Mouse (Mus musculus) left cerebral cortex, adult 2 months (tissue): ENCODE data around the gene Cd274. TPM values are rescaled to one million over a fixed set of nuclear protein-coding genes. Genes with fewer than 3 reads are reported as not detected.

Experiments
- DNase-seq, 2 experiments: peaks; one replicate each; pipeline ENCODE4 v3.0.0; 2021 to 2022; ENCODE audit warnings: low spot score in 2 of 2, mixed read lengths in 1 of 2; ENCODE audit errors: extremely low spot score in 1 of 2
- H3K27ac ChIP-seq: fragments of 200-600 bp; 2 replicates; pipeline ENCODE4 v1.8.1; 2022
- H3K4me3 ChIP-seq: fragments of 200-600 bp; 2 replicates; pipeline ENCODE4 v1.8.1; 2022
- CTCF ChIP-seq: fragments of 200-600 bp; IDR thresholded peaks from 2 replicates; pipeline ENCODE4 v1.8.1; 2022; ENCODE audit warnings: antibody characterized with exemption, mild to moderate bottlenecking, moderate library complexity
- intact Hi-C: fragments of 180-260 bp; cut with DNase I; formaldehyde crosslinking; loops from one replicate; pipeline ENCODE4 v1.15.1; 2025
- total RNA-seq, 2 experiments: library from RNA; stranded (reverse); gene quantifications; 2 replicates each; pipeline ENCODE4 v1.2.3; 2021

Cd274 gene
- total RNA-seq, 2 experiments from 2014 or later, result 0.89 to 1.3 TPM

- intact Hi-C loops, result no loop called here
Observed at GRCm38 (mm10) chr19:29366226-29366968, 858 bp upstream of the Cd274 start.

GRCm38 (mm10) chr19:29368041-29368440 is 786 bp downstream of the Cd274 start:
- no peak for TF ChIP-seq CTCF
- H3K27ac ChIP-seq, result no peak overlapping the region
- no peak overlapping the region for H3K4me3 ChIP-seq
- intact Hi-C loops, result no loop called here
- DNase-seq, result no peak

More at GRCm38 (mm10) chr19:29366226-29366968, 858 bp upstream of the Cd274 start:
- peak overlapping the region; percentile 59 for H3K4me3 ChIP-seq
- TF ChIP-seq CTCF, result no peak
- peak overlapping the region; percentile 69 for H3K27ac ChIP-seq
- DNase-seq, result no peak

GRCm38 (mm10) chr19:29368671-29369309 is 1.5 kb downstream of the Cd274 start:
- intact Hi-C loops, result no loop called here
- TF ChIP-seq CTCF, result no peak

GRCm38 (mm10) chr19:29370112-29370511 is 2.9 kb downstream of the Cd274 start:
- Histone ChIP-seq H3K4me3 (no peak overlapping the region), H3K27ac (no peak overlapping the region)
- no peak for DNase-seq
- no peak for TF ChIP-seq CTCF
- intact Hi-C loops, result no loop called here

More at GRCm38 (mm10) chr19:29368671-29369309, 1.5 kb downstream of the Cd274 start:
- Histone ChIP-seq H3K27ac (no peak overlapping the region), H3K4me3 (no peak overlapping the region)
- no peak for DNase-seq

- Histone ChIP-seq H3K27ac (no peak overlapping the region), H3K4me3 (no peak overlapping the region)
- no peak for DNase-seq
- no peak; the same call in 1 of the 2 replicates for TF ChIP-seq CTCF
- intact Hi-C loops, result no loop called here
Observed at GRCm38 (mm10) chr19:29370545-29371283, 3.5 kb downstream of the Cd274 start.

GRCm38 (mm10) chr19:29371284-29372081 is 4.2 kb downstream of the Cd274 start:
- intact Hi-C loops, result no loop called here
- Histone ChIP-seq H3K4me3 (peak overlapping the region; percentile 21), H3K27ac (0 out of 2 replicates have a peak overlapping the region, but pooled peaks have one; percentile 24)
- no peak for DNase-seq
- TF ChIP-seq CTCF, result no peak

GRCm38 (mm10) chr19:29372138-29372537 is 4.9 kb downstream of the Cd274 start:
- TF ChIP-seq CTCF, result no peak
- intact Hi-C loops, result no loop called here
- H3K4me3 ChIP-seq, result peak overlapping the region; percentile 21
- 0 out of 2 replicates have a peak overlapping the region, but pooled peaks have one; percentile 6 for H3K27ac ChIP-seq
- peak in 1 of 2 experiments; percentile 18 for DNase-seq

- no peak for TF ChIP-seq CTCF
- intact Hi-C loops, result no loop called here
- H3K4me3 ChIP-seq, result no peak overlapping the region
- DNase-seq, result no peak
- no peak overlapping the region for H3K27ac ChIP-seq
Observed at GRCm38 (mm10) chr19:29372621-29373020, 5.4 kb downstream of the Cd274 start.

- H3K27ac ChIP-seq, result no peak overlapping the region
- TF ChIP-seq CTCF, result no peak
- DNase-seq, result no peak
- H3K4me3 ChIP-seq, result peak overlapping the region; percentile 35
- intact Hi-C loops, result no loop called here
Observed at GRCm38 (mm10) chr19:29373438-29373837, 6.2 kb downstream of the Cd274 start.

GRCm38 (mm10) chr19:29374947-29375346 is 7.7 kb downstream of the Cd274 start:
- no peak for DNase-seq
- no peak for TF ChIP-seq CTCF
- intact Hi-C loops, result no loop called here
- Histone ChIP-seq H3K4me3 (no peak overlapping the region), H3K27ac (no peak overlapping the region)

- Histone ChIP-seq H3K27ac (no peak overlapping the region), H3K4me3 (no peak overlapping the region)
- intact Hi-C loops, result no loop called here
- no peak for TF ChIP-seq CTCF
- no peak for DNase-seq
Observed at GRCm38 (mm10) chr19:29376382-29376781, 9.1 kb downstream of the Cd274 start.
